Mouse (Mus musculus) C2C12 (cell line): Measurements from ENCODE around the gene Appbp2.

Experiments
- CEBPB ChIP-seq: IDR thresholded peaks from one replicate; pipeline ENCODE4 v1.6.1; 2011; ENCODE audit warnings: low read depth, mild to moderate bottlenecking, control low read depth, moderate library complexity
- CTCF ChIP-seq: IDR thresholded peaks from one replicate; pipeline ENCODE4 v1.5.1; 2011; ENCODE audit not compliant: control insufficient read depth, insufficient read depth, insufficient read length
- FOSL1 ChIP-seq: IDR thresholded peaks from one replicate; pipeline ENCODE4 v1.8.0; 2011; ENCODE audit warnings: mild to moderate bottlenecking, low read length; ENCODE audit not compliant: poor library complexity, insufficient read depth, severe bottlenecking
- MAX ChIP-seq: IDR thresholded peaks from one replicate; pipeline ENCODE4 v1.6.1; 2011; ENCODE audit warnings: mild to moderate bottlenecking, control low read depth
- MYOD1 ChIP-seq: IDR thresholded peaks from one replicate; pipeline ENCODE4 v1.6.1; 2011; ENCODE audit warnings: low read depth; ENCODE audit not compliant: control insufficient read depth, insufficient read length
- USF1 ChIP-seq: IDR thresholded peaks from one replicate; pipeline ENCODE4 v1.6.1; 2011; ENCODE audit warnings: low read depth, mild to moderate bottlenecking, control low read depth, moderate library complexity

DNA sequence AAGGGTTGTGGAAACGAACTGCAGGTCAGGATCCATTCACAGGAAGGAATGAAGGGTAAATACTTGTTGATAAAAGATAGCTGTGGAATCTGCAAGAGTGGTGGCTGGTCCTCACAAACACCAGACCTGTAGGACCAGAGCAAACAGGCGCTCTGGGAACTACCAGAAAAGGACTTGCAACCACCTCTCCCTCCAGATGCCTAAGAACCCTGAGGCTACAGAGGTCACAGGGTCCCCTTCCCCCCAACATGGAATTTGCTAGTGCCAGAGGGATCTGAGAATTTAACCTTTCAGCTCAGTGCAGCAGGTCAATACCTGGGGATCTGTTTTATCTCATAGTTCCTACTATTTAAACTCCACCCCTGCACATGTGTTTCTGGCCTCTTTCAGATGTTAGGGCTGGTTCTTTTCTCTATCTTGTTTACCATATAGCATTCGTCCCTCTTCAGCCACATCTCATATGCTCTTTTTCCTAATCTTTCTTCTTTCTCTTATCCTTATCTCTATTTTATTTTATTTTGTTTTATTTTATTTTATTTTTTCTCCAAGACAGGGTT lies 20.6 kb upstream of the Appbp2 start:
- TF ChIP-seq CTCF (no peak), USF1 (no peak), CEBPB (no peak), FOSL1 (no peak), MAX (no peak), MYOD1 (no peak)
